Mouse (Mus musculus) urinary bladder, postnatal 10 days (tissue): ENCODE results near the gene Dgkg.

Source experiments
- DNase-seq: peaks from one replicate; pipeline ENCODE4 v3.0.0; 2022; ENCODE audit warnings: low spot score

Dgkg gene

DNA sequence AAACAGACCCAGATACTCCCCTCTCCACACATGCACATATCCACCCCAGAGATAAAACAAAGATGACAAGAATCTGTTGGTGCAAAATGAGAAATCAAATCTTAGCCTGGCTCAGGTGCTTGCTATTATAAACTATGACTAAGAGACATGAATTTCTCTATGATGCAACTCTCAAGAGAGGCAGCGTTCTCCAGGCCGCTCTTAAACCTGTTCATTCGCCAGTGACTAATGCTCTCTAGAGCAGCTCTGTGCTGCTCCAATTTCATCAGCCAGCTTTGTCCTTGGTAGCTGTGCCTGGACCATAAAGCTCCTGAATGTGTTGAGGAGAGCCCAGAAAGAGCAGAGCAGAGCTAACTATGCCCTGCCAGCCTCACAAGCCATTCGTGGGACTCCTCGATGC lies 222.5 kb downstream of the Dgkg start:
- no peak for DNase-seq

DNA sequence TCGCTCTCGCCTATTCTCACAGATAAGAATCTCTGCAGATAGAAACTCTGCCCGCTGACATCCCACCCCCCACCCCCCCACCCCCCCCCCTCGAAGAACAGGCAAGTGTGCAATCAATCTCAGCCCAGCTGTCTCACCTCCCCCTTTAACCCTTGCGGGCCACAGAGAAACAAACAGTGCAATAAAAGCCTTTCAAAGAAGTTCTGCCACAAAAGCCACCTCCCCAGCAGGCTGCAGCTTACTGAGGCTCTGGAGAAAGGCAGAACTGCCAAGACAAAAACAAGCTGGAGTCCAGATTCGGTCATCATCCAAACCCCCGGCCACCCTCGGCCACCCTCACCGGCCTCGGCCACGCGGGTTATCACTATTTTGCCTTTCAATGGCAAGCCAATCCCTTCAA lies 223.1 kb downstream of the Dgkg start:
- DNase-seq = no peak

DNA sequence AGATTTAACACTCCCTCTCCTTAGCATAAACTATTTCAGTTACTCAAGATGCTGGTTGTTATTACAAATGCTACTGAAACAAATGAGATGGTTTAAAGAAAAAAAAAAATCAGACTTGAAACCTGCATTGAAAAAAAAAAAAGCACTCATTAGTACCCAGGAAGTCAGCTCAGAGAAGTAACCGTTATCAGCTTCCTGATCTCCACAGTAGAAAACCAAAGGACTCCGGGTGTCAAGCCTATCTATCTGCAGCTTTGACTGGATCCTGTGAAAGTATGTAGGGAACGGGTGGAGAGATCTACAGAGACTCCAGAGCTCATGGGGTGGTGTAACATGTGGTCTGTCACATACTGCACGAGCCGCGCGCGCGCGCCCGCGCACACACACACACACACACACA lies 225.2 kb downstream of the Dgkg start:
- no peak for DNase-seq

DNA sequence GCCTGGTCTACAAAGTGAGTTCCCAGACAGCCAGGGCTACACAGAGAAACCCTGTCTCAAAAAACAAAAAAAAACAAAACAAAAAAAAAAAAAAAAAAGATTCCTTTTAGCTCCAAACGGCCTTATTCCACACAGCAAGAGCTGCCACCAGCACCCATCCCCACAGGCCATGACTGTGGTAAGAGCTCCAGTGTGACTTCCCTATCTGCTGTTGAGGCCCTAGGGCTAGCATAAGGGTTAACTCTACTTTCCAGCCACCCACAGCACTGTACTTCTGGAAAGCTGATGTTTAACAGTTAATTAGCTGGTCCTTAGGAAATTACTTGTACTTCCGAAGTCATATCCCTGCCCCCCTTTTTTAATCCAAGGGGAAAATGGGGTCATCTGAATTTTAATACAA lies 225.7 kb downstream of the Dgkg start:
- DNase-seq = no peak

DNA sequence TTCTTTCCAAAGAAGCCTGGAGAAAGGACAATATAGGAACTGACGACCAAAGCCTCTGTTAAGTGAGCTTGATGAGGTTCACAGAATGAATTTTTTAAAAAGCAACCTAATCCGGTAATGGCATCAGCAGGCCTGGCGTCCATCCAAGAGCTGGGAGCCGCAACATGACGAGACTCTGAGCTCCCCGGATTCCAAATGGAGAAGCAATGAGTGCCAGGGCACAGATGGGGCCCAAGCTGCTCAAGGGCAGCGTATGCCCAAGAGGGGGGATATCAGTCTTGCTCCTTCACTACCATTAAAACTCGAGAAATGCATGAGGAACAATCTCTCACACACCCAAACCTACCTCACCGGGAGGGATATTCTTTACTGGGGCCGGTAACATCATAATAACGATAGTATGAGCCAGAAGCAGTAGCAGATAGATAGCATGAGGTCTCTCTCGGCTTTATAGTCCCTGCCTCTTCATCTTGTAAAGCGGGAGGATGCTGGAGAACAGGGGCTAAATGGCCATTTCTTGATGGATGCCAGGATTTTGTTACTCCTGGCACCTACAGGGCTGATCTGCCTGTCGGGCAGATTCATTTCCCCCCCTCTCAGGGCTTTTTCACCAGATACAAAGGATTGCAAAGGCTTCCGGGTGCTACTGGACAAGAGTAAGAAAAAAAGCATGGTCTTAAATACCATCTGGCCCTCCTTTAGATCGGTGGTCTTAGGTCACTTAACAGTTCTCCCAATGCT lies 226.6 kb downstream of the Dgkg start:
- no peak for DNase-seq

DNA sequence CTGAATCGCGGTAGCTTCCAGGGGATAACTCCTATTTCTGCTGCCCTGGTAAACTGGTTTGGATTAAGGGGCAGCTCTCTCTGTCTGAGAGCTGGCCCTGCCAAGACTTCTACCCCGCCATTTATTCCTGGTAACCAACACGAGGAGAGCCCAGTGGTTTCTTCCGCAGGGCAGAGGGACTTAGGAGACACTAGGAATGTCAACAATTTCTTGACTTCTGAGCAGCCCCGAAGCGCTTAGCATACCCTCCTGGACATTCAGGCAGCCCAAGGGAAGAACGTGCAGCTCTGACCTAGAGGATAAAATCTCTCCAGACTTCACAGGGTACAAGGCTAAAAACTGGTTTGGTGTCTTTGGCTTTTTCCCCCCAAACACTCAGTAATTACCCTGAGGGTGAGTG lies 227.6 kb downstream of the Dgkg start:
- DNase-seq = no peak

DNA sequence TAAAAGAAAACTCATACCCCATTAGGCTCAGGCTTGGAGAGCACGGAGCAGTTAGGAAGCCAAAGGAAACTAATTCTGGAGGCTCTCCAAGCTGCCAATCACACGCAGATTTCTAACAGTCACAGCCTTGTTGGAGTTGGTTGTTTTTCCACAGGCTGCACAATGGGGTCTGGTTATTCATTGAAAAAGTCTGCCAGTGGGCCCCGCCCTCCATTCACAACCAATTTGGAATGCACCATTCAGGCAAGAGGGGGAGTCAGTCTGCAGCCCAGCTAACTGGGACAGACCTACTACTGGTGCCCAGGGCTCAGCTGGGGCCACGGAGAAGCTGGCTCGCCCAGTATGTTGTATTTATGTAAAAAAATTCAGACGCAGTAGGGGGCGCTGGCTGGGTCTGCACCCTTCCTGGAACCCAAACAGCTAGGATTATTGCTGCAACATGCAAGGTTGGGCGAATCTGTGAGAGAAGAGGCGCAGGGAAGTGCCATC lies 228.1 kb downstream of the Dgkg start:
- no peak for DNase-seq

DNA sequence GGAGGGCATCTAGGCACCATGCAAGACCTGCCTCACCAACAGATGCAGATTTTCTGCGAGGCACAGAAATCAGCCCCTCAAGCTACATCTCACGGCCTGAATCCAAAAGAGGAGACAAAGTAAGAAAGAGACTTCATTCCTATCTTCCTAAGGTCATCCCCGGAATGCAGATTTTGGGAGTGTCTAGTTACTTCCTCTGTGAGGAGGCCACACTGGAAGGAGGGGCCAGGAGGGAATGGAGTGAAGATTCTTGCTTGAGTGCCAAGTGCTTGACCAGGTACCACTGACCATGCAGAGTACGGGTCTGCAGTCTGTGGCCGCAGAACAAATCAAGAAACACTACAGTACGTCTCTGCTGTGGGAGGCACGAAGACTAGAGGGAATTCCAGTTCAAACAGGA lies 230.2 kb downstream of the Dgkg start:
- no peak for DNase-seq

DNA sequence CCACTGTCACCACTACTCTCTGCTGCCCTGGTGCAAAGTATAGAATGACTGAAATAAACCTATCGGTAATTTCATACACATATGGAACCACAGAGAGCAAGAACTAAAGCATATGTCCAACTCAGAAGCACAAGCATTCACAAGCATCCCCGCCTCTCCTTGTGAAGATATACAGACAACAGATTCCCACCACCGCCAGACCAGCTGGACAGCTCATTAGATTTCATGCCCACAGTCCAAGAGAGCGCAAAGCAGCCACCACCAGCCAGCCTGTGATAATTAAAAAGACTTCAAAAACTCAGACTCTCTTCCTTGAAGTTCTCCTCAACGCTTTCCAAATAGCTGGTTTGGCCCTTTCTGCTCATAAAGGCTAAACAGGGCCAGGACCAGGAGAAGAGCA lies 234.8 kb downstream of the Dgkg start:
- DNase-seq = no peak
